Mouse (Mus musculus): ENCODE results near the gene Alg14.

DNA sequence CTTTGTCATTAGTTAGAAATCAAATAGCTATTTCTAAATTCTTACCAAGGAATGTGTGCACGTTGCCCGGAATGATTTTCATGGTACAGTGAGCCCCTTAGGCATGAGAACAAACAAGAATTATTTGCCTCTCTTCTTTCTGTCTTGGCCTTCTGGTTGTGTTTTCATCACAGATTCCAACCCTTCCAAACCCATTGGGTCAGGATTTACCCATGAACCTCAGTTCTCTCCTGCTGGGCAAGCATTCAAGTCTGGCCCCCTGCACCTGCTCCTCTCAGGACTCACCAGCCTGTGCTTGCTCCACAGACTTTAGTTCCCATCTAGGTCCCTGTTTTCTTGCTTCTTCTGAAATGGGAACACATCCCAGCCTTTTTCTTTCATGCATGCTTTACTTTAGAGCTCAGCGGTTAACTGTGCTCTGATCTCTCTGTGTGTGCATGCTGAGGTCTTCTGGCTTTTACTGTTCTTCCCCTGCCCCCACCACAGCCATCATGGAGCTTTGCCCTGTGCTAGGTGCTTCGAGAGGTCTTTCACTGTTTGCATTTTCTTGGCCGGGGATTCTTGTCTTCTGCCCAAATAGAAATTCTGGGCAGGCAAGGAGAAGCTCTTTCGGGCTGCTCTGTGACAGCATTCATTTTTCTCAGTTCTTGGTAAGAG, 44.8 kb downstream of the Alg14 start:
- TF ChIP-seq POLR2A (IDR thresholded peaks at IDR 0.05; ENCODE audit: borderline replicate concordance, low read depth, low read length) = no peak
- TF ChIP-seq CTCF (IDR thresholded peaks at IDR 0.05; ENCODE audit: low read depth, low read length) = no peak
